Mouse (Mus musculus): ENCODE results near the gene Btg1.

Gene Btg1

GRCm38 (mm10) chr10:96609356-96610345, 7.2 kb upstream of the Btg1 start:
- no peak for DNase-seq (ENCODE audit: extremely low spot score, low spot score)

- DNase-seq (ENCODE audit: extremely low spot score, low spot score): no peak
These were observed 651 bp upstream of the Btg1 start for GRCm38 (mm10) chr10:96616001-96616708.

- DNase-seq (ENCODE audit: extremely low spot score, low spot score): peak; percentile 67
These were observed 580 bp downstream of the Btg1 start for GRCm38 (mm10) chr10:96617221-96617950.

GRCm38 (mm10) chr10:96617951-96618575, 1.3 kb downstream of the Btg1 start:
- DNase-seq (ENCODE audit: extremely low spot score, low spot score): peak; percentile 79

GRCm38 (mm10) chr10:96619951-96620889, 3.4 kb downstream of the Btg1 start:
- no peak for DNase-seq (ENCODE audit: extremely low spot score, low spot score)

GRCm38 (mm10) chr10:96620890-96621271, 4.1 kb downstream of the Btg1 start:
- DNase-seq (ENCODE audit: extremely low spot score, low spot score): no peak

GRCm38 (mm10) chr10:96621361-96621945, 4.6 kb downstream of the Btg1 start:
- DNase-seq (ENCODE audit: extremely low spot score, low spot score): no peak

GRCm38 (mm10) chr10:96621980-96622645, 5.3 kb downstream of the Btg1 start:
- no peak for DNase-seq (ENCODE audit: extremely low spot score, low spot score)

- DNase-seq (ENCODE audit: extremely low spot score, low spot score): no peak
These were observed 6.2 kb downstream of the Btg1 start for GRCm38 (mm10) chr10:96622761-96623632.

- DNase-seq (ENCODE audit: extremely low spot score, low spot score): no peak
These were observed 6.9 kb downstream of the Btg1 start for GRCm38 (mm10) chr10:96623633-96624195.

GRCm38 (mm10) chr10:96624406-96624805, 7.6 kb downstream of the Btg1 start:
- DNase-seq (ENCODE audit: extremely low spot score, low spot score): no peak

GRCm38 (mm10) chr10:96625061-96625460, 8.3 kb downstream of the Btg1 start:
- no peak for DNase-seq (ENCODE audit: extremely low spot score, low spot score)

- no peak for DNase-seq (ENCODE audit: extremely low spot score, low spot score)
These were observed 8.9 kb downstream of the Btg1 start for GRCm38 (mm10) chr10:96625682-96626081.

- no peak for DNase-seq (ENCODE audit: extremely low spot score, low spot score)
These were observed 9.4 kb downstream of the Btg1 start for GRCm38 (mm10) chr10:96626120-96626750.

- no peak for DNase-seq (ENCODE audit: extremely low spot score, low spot score)
These were observed 10.5 kb downstream of the Btg1 start for GRCm38 (mm10) chr10:96627332-96627731.

- DNase-seq (ENCODE audit: extremely low spot score, low spot score): no peak
These were observed 11.5 kb downstream of the Btg1 start for GRCm38 (mm10) chr10:96628100-96628912.

- DNase-seq (ENCODE audit: extremely low spot score, low spot score): no peak
These were observed 12.1 kb downstream of the Btg1 start for GRCm38 (mm10) chr10:96628913-96629199.

All from neural tube, embryonic 10.5 days (tissue).